Mouse (Mus musculus) cerebellum, adult 2 months (tissue): ENCODE results near the gene Immp2l.

Experiments
- CTCF ChIP-seq: fragments of 200-500 bp; IDR thresholded peaks from 2 replicates; pipeline ENCODE4 v1.5.1; 2011; ENCODE audit warnings: low read depth, mild to moderate bottlenecking, control low read depth, low read length, moderate library complexity, borderline replicate concordance; ENCODE audit not compliant: insufficient read depth
- POLR2A ChIP-seq: fragments of 200-500 bp; IDR thresholded peaks from 2 replicates; pipeline ENCODE4 v1.6.1; 2011; ENCODE audit warnings: low read length, control low read depth, borderline replicate concordance; ENCODE audit not compliant: insufficient read depth

GRCm38 (mm10) chr12:41345621-41346020, 321.7 kb downstream of the Immp2l start:
- TF ChIP-seq POLR2A (no peak), CTCF (no peak)
